Mouse (Mus musculus) midbrain, embryonic 11.5 days (tissue): Measurements from ENCODE around the gene Tyw1. TPM values are rescaled to one million over a fixed set of nuclear protein-coding genes. Genes with fewer than 3 reads are reported as not detected.

ENCODE experiments used
- ATAC-seq: fragments of 200-750 bp; cut with Nextera tagmentation; 2 replicates; pipeline ENCODE4 v1.8.0; 2017; ENCODE audit warnings: moderate TSS enrichment, moderate library complexity; ENCODE audit not compliant: low FRiP score
- DNase-seq: peaks from one replicate; pipeline ENCODE4 v3.0.0; 2015; ENCODE audit warnings: low spot score; ENCODE audit errors: missing footprints
- H3K27ac ChIP-seq: fragments of 300-500 bp; sonication (generic); 2 replicates; pipeline ENCODE4 v1.5.1; 2014; ENCODE audit warnings: low read depth, low read length
- H3K27me3 ChIP-seq: fragments of 300-500 bp; sonication (generic); 2 replicates; pipeline ENCODE4 v1.6.1; 2014; ENCODE audit warnings: mild to moderate bottlenecking, low read length, moderate library complexity, mixed read lengths; ENCODE audit not compliant: control insufficient read depth, insufficient read depth
- H3K36me3 ChIP-seq: fragments of 300-500 bp; sonication (generic); 2 replicates; pipeline ENCODE4 v1.6.1; 2014; ENCODE audit warnings: mild to moderate bottlenecking, low read length, moderate library complexity, mixed read lengths; ENCODE audit not compliant: control insufficient read depth, insufficient read depth
- H3K4me1 ChIP-seq: fragments of 300-500 bp; sonication (generic); 2 replicates; pipeline ENCODE4 v1.6.1; 2014; ENCODE audit warnings: low read length; ENCODE audit not compliant: control insufficient read depth, insufficient read depth
- H3K4me2 ChIP-seq: fragments of 300-500 bp; sonication (generic); 2 replicates; pipeline ENCODE4 v1.6.1; 2014; ENCODE audit warnings: mild to moderate bottlenecking, moderate library complexity
- H3K4me3 ChIP-seq: fragments of 300-500 bp; sonication (generic); 2 replicates; pipeline ENCODE4 v1.5.1; 2014; ENCODE audit warnings: low read depth, low read length
- H3K9ac ChIP-seq: fragments of 300-500 bp; sonication (generic); 2 replicates; pipeline ENCODE4 v1.6.1; 2014; ENCODE audit warnings: low read length
- H3K9me3 ChIP-seq: fragments of 300-500 bp; sonication (generic); 2 replicates; pipeline ENCODE4 v1.6.1; 2016; ENCODE audit warnings: low read length; ENCODE audit not compliant: control insufficient read depth
- WGBS: fragments of 180-500 bp; shearing (Covaris S2); extraction: QIAGEN DNeasy Blood & Tissue Kit; methylation state at CpG from one replicate; pipeline ENCODE4 v1.1.7; 2014; 5-methylcytosine and 5-hydroxymethylcytosine counted together
- polyA plus RNA-seq: library from polyadenylated mRNA; unstranded; fragments of >200 nt; fragmentation: Nextera tagmentation; extraction: Ambion mirVana; gene quantifications from 2 replicates; pipeline ENCODE4 v1.2.1, GENCODE M21; 2014

Tyw1 gene
- 30.4 and 32.1 TPM in 2 replicates for polyA plus RNA-seq

GRCm38 (mm10) chr5:130255017-130255720 is at the start of gene Tyw1, which contains the start of gene Sbds:
TSS of gene Tyw1 (plus strand) at chr5:130255619.
TSS of gene Sbds (minus strand) at chr5:130255530.
- Histone ChIP-seq H3K4me3 (peak within 1 kb of the TSS; percentile 72), H3K9ac (peak within 1 kb of the TSS; percentile 86), H3K4me1 (peaks cover 12% of the 10 kb centered on the region), H3K27ac (peak within 1 kb of the TSS; percentile 61; the same call in 1 of the 2 replicates), H3K36me3 (peaks cover 7% of the 10 kb centered on the region; the same call in 1 of the 2 replicates), H3K27me3 (no peaks in the 10 kb centered on the region), H3K9me3 (no peaks in the 10 kb centered on the region), H3K4me2 (peak within 1 kb of the TSS; percentile 71)
- DNase-seq (peak; percentile 100), ATAC-seq (peak; percentile 89)
- WGBS: under 1% methylated on average over 52 of the region's 52 CpGs

- H3K9ac ChIP-seq: no peak overlapping the region
- H3K27ac ChIP-seq: no peak overlapping the region
- WGBS: 93% methylated on average over 4 of the region's 4 CpGs
- H3K4me1 ChIP-seq: no peaks in the 10 kb centered on the region
- DNase-seq: no peak
- no peaks in the 10 kb centered on the region for H3K27me3 ChIP-seq
- no peak for ATAC-seq
- H3K9me3 ChIP-seq: no peaks in the 10 kb centered on the region
- no peak overlapping the region for H3K4me3 ChIP-seq
- H3K36me3 ChIP-seq: peaks cover 16% of the 10 kb centered on the region
- no peak overlapping the region for H3K4me2 ChIP-seq
Measured at GRCm38 (mm10) chr5:130207299-130207698, 48.1 kb upstream of the Tyw1 start.

- Histone ChIP-seq H3K9me3 (no peaks in the 10 kb centered on the region), H3K27me3 (no peaks in the 10 kb centered on the region), H3K4me3 (no peak overlapping the region), H3K9ac (no peak overlapping the region), H3K4me2 (no peak overlapping the region), H3K4me1 (no peaks in the 10 kb centered on the region), H3K27ac (no peak overlapping the region), H3K36me3 (peaks cover 16% of the 10 kb centered on the region)
- ATAC-seq (no peak), DNase-seq (no peak)
- WGBS: 94% methylated on average over 11 of the region's 11 CpGs
Measured at GRCm38 (mm10) chr5:130212956-130213355, 42.5 kb upstream of the Tyw1 start.

- Histone ChIP-seq H3K4me1 (peaks cover 6% of the 10 kb centered on the region; the same call in 1 of the 2 replicates), H3K27me3 (no peaks in the 10 kb centered on the region), H3K4me3 (no peak within 1 kb of the TSS), H3K4me2 (no peak within 1 kb of the TSS), H3K9me3 (no peaks in the 10 kb centered on the region), H3K9ac (no peak within 1 kb of the TSS), H3K27ac (no peak within 1 kb of the TSS), H3K36me3 (peaks cover 2% of the 10 kb centered on the region)
- ATAC-seq (no peak), DNase-seq (no peak)
- WGBS: 79% methylated on average over 7 of the region's 7 CpGs
Measured at GRCm38 (mm10) chr5:130216781-130217180, 38.6 kb upstream of the Tyw1 start, which contains the start of gene Tmem248. TSS of gene Tmem248 (plus strand) at chr5:130217081.

- Histone ChIP-seq H3K4me3 (no peak overlapping the region), H3K4me1 (peaks cover 6% of the 10 kb centered on the region; the same call in 1 of the 2 replicates), H3K27me3 (no peaks in the 10 kb centered on the region), H3K4me2 (no peak overlapping the region), H3K9ac (no peak overlapping the region), H3K9me3 (no peaks in the 10 kb centered on the region), H3K36me3 (no peaks in the 10 kb centered on the region), H3K27ac (no peak overlapping the region)
- 97% methylated on average over 4 of the region's 4 CpGs for WGBS
- no peak for DNase-seq
- ATAC-seq: no peak
Measured at GRCm38 (mm10) chr5:130217406-130217805, 38.0 kb upstream of the Tyw1 start.

- Histone ChIP-seq H3K9me3 (no peaks in the 10 kb centered on the region), H3K4me2 (no peak overlapping the region), H3K27me3 (no peaks in the 10 kb centered on the region), H3K36me3 (no peaks in the 10 kb centered on the region), H3K4me1 (peaks cover 9% of the 10 kb centered on the region), H3K27ac (no peak overlapping the region), H3K4me3 (no peak overlapping the region), H3K9ac (no peak overlapping the region)
- ATAC-seq: no peak
- 95% methylated on average over 5 of the region's 5 CpGs for WGBS
- no peak for DNase-seq
Measured at GRCm38 (mm10) chr5:130218336-130218735, 37.1 kb upstream of the Tyw1 start.

GRCm38 (mm10) chr5:130221316-130221715 is 34.1 kb upstream of the Tyw1 start:
- H3K9me3 ChIP-seq: no peaks in the 10 kb centered on the region
- peak overlapping the region; percentile 61 for H3K4me2 ChIP-seq
- peaks cover 12% of the 10 kb centered on the region for H3K4me1 ChIP-seq
- H3K9ac ChIP-seq: peak overlapping the region; percentile 97
- H3K27me3 ChIP-seq: no peaks in the 10 kb centered on the region
- 44% methylated on average over 2 of the region's 2 CpGs for WGBS
- H3K36me3 ChIP-seq: no peaks in the 10 kb centered on the region
- no peak for ATAC-seq
- DNase-seq: no peak
- H3K27ac ChIP-seq: no peak overlapping the region
- peak overlapping the region; percentile 99 for H3K4me3 ChIP-seq

- no peaks in the 10 kb centered on the region for H3K27me3 ChIP-seq
- H3K36me3 ChIP-seq: no peaks in the 10 kb centered on the region
- H3K4me1 ChIP-seq: peaks cover 12% of the 10 kb centered on the region
- 1% methylated on average over 10 of the region's 10 CpGs for WGBS
- DNase-seq: no peak
- ATAC-seq: peak; percentile 53
- peak overlapping the region; percentile 61 for H3K4me2 ChIP-seq
- H3K4me3 ChIP-seq: peak overlapping the region; percentile 99
- H3K27ac ChIP-seq: peak overlapping the region; percentile 28; the same call in 1 of the 2 replicates
- no peaks in the 10 kb centered on the region for H3K9me3 ChIP-seq
- peak overlapping the region; percentile 97 for H3K9ac ChIP-seq
Measured at GRCm38 (mm10) chr5:130221760-130222145, 33.7 kb upstream of the Tyw1 start.
